Mouse (Mus musculus) left cerebral cortex, postnatal 4 days (tissue): Measurements from ENCODE around the gene Ash1l. TPM values are rescaled to one million over a fixed set of nuclear protein-coding genes. Genes with fewer than 3 reads are reported as not detected.

Experiments
- total RNA-seq, 2 experiments: library from RNA; stranded (reverse); gene quantifications; 2 replicates each; pipeline ENCODE4 v1.2.3; 2021

The Ash1l gene
- total RNA-seq, 2 experiments from 2014 or later, result 65.7 to 66.2 TPM

Other genes with a start within 250 kb of the Ash1l start
- gene Rit1, start 233.8 kb upstream of the Ash1l start, total RNA-seq, result 10 to 100 TPM; 45.0 to 46.9 TPM
- gene Syt11, start 175.5 kb upstream of the Ash1l start, total RNA-seq, result 100 to 1,000 TPM; 238 to 268 TPM
- 10 to 100 TPM; 52.9 to 58.0 TPM for gene Gon4l, start 115.4 kb upstream of the Ash1l start, total RNA-seq
- gene Msto1, start 36.6 kb upstream of the Ash1l start, total RNA-seq, result 10 to 100 TPM; 31.3 to 33.1 TPM
- gene Dap3, start 559 bp downstream of the Ash1l start, total RNA-seq, result 100 to 1,000 TPM in 1 of 2 experiments, 10 to 100 TPM in 1; 95.8 to 108 TPM
- gene Rusc1, start 142.7 kb downstream of the Ash1l start, total RNA-seq, result 100 to 1,000 TPM; 189 to 196 TPM
- gene Gm43738, start 150.5 kb downstream of the Ash1l start, total RNA-seq, result not detected
- 100 to 1,000 TPM; 314 to 352 TPM for gene Fdps, start 151.3 kb downstream of the Ash1l start, total RNA-seq
- gene Pklr, start 185.5 kb downstream of the Ash1l start, total RNA-seq, result under 1 TPM; 0.14 to 0.66 TPM
- gene Hcn3, start 209.6 kb downstream of the Ash1l start, total RNA-seq, result 10 to 100 TPM; 68.6 to 73.1 TPM
- gene Clk2, start 214.2 kb downstream of the Ash1l start, total RNA-seq, result 10 to 100 TPM; 53.8 to 56.6 TPM
- 10 to 100 TPM; 85.3 to 89.7 TPM for gene Scamp3, start 226.9 kb downstream of the Ash1l start, total RNA-seq
- gene Fam189b, start 232.5 kb downstream of the Ash1l start, total RNA-seq, result 10 to 100 TPM; 51.4 to 56.2 TPM